Mouse (Mus musculus) testis, postnatal 14 days (tissue): Measurements from ENCODE around the gene Slc39a3.
"Not testable (repeated sequence)": the region's sequence is repeated elsewhere in the genome, so short reads cannot be mapped to it uniquely, and the experiment has no call there.

Experiments used
- DNase-seq: peaks from one replicate; pipeline ENCODE4 v3.0.0; 2021; ENCODE audit warnings: low spot score

Slc39a3 gene

GRCm38 (mm10) chr10:81006005-81006677, 31.1 kb downstream of the Slc39a3 start:
- DNase-seq = no peak

DNA sequence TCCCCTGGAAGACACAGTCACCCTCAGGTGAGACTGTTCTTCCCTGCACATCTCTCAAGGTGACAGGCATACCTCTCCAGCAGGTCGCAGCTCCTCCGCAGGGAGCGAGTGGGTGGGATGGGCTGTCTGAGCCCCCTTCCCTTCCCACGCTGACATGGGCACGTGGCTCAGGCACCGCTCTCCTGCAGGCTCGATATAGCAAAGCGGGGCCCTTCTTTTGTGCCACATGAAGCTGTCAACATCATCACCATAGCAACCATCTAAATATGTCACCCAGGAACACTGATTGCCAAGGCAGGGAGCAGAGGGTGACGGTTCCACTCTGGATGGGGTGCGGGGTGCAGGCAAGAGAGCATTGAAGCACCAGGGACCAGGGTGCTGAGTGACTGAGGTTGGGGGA, 36.1 kb downstream of the Slc39a3 start:
- DNase-seq = no peak

DNA sequence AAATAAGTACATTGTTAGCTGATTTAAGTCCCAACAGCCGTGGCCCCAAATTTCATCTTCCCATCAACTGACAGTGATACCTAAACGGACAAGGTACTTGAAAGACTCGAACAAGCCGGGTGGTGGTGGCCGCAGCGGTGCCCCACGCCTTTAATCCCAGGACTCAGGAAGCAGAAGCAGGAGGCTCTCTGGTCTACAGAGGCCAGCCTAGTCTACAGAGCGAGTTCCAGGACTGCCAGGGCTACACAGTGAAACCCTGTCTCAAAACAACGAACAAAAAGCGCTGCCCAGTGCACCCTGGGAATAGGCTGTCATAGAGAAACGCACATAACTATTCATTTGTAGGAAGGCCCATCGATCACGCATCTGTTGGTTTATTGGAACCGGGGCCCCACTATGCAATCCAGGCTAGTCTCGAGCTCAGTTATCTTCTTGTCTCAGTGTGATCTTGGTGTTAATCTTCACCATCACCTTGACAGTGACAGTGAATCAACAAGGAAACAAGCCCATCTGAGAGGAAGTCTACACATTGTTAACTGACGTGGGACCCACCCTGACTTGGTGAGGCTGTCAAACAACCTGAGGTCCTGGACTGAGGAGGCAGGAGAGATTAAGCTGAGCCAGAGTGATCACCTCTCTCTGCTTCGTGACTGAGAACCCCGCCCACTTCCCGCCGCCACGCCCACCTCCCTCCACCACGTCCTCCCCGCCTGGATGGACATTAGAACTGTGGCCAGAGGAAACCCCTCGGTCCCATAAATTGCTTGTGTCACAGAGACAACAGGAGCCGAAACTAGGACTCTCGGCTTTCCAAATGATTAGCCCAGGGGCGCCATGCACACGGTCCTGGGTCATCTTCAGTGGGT, 36.8 kb downstream of the Slc39a3 start:
- no peak for DNase-seq

- DNase-seq = peak; percentile 70
Measured at GRCm38 (mm10) chr10:80999362-81000196, 37.6 kb downstream of the Slc39a3 start.

DNA sequence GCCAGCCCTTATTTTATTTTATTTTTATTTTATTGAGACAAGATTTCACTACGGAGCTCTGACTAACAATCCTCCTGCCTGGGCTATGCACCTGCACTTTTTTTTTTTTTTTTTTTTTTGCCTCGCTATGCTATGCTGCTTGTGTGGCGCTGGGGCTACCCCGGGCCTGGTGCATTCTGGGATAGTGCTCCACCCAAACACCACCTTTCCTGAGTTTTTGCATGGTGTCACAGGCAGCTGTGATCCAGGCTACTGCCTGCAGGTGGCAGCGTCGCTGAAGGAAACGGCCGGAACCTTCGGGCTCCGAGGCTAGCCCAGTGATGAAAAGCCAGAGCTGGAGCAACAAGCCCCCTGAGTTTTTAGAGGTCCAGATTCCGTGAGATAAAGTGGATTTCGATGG, 38.4 kb downstream of the Slc39a3 start:
- DNase-seq = no peak

DNA sequence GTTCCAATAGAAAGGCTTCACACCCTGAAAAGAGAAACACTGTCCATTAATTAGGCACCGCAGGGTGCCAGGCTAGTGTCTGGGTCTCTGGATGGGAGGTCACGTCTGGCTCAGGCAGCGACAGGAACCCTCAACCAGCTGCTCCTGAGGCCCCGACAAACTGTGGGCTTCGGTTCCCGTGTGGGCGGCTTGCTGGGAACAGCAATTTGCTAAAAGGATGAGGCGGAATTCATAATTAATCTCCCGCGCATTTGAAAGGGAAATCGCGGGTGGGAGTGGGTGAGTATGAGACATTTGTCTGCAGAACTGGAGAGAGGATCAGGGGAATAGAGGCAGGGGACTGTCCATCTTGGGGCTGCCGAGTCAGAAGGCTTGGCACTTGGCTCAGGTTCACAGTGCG, 39.2 kb downstream of the Slc39a3 start:
- no peak for DNase-seq

DNA sequence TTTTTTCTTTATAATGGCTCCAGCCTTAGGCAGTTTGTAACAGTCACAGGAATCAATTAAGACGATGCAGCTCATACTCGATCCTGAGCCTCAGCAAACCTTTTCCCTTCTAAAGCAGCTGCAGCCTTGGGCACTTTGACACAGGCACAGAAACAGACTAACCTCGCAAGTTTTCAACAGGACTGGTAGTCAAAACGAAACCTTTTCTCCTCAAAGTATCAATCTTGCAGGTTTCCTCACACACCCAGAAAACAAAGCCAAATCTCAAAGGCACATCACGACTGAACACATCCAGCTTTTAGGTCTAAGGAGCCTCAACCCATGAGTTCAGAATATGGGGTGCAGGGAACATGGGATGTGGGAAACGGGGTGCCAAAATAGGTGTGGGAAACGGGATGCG, 39.9 kb downstream of the Slc39a3 start:
- DNase-seq = no peak

GRCm38 (mm10) chr10:80996501-80996900, 40.7 kb downstream of the Slc39a3 start:
- no peak for DNase-seq

DNA sequence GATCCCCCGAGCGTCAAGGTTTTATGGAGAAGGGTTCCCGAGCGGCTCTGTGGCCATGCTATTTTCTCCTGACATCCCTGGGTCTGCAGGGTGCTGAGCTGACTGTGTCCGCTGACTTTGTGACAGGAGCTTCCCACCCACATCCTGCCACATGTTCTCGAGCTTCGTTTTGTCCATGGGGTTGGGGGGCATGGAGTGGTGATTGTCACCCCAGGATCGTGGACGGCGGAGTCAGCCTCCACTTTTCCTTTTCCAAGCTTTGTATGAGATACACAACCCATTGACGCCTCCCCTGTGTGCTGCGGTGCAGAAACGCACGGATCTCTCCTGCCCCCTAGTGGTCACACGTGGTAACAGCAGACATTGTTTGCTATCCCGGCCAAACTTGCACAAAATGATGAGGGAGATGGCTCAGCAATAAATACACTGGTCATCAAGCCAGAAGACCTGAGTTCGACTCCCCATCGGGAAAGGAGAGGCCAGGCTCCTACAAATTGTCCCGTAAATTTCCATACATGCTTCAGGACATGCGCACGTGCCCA, 42.1 kb downstream of the Slc39a3 start:
- DNase-seq = peak; percentile 75

DNA sequence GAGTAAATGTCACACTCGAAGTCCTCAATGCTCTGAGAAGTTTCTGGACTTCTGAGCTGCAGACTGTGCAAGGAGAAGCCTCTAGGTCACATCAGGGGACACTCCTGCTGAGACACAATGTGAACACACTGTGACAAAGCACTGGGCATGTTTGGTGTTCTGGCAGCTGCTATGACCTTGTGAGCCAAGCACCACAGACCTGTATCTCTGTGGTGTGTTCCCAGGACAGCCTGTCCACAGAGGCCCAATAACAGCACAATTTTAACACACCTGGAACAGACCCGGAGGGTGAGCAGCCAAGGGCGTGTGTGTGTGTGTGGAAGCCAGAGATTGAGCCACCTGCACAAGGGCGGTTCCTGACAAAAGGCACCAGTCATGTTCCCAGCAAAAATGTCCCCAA, 42.6 kb downstream of the Slc39a3 start:
- peak; percentile 57 for DNase-seq

- no peak for DNase-seq
Measured at GRCm38 (mm10) chr10:80993276-80993675, 44.0 kb downstream of the Slc39a3 start.

- DNase-seq = no peak
Measured at GRCm38 (mm10) chr10:80991945-80992344, 45.3 kb downstream of the Slc39a3 start.

DNA sequence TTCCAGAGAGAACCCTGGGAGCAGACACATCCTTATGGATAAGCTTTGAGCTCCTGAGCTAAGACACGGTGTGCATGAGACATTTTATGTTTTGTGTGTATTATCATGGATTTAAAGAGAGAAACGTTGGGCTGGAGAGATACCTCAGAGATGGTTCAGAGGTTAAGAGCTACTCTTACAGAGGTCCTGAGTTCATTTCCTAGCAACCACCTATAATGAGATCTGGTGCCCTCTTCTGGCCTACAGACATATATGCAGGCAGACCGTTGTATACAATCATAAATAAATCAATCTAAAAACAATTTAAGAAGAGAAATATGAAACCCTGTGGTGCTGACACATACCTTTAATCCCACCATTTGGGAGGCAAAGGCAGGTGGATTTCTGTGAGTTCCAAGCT, 46.2 kb downstream of the Slc39a3 start:
- DNase-seq = no peak

- no peak for DNase-seq
Measured at GRCm38 (mm10) chr10:80990406-80990805, 46.8 kb downstream of the Slc39a3 start.

DNA sequence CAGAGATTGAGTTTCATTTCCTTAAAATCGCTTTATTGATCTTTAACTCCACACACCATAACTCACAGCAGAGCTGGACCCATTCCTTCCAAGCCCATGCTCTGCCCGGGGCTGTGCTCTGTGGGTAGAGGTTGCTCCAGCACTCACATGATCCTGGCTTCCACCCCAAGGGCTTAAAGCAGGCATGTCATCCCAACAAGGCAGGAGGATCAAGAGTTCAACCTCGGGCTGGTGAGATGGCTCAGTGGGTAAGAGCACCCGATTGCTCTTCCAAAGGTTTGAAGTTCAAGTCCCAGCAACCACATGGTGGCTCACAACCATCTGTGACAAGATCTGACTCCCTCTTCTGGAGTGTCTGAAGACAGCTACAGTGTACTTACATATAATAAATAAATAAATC, 47.4 kb downstream of the Slc39a3 start:
- DNase-seq = not testable (repeated sequence)

DNA sequence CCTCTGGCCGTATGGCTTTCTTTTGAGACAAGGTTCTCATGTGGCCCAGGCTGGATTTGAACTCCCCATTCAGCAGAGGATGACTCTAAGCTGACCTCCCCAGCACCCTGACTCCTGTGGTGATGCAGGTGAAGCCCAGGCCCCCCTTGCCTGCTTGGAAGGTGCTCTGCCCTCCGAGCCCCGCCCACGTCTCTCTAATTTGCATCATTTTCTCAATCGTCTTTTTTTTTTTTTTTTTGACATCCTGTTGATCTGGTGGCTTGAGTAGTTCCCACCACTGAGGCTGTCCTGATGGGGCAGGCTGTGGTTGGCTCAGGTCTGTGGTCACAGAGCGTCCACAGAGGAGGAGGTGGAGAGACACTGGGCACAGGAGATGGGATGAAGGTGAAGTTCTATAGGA, 47.8 kb downstream of the Slc39a3 start:
- no peak for DNase-seq

- DNase-seq = peak; percentile 69
Measured at GRCm38 (mm10) chr10:80987709-80988441, 49.4 kb downstream of the Slc39a3 start.

DNA sequence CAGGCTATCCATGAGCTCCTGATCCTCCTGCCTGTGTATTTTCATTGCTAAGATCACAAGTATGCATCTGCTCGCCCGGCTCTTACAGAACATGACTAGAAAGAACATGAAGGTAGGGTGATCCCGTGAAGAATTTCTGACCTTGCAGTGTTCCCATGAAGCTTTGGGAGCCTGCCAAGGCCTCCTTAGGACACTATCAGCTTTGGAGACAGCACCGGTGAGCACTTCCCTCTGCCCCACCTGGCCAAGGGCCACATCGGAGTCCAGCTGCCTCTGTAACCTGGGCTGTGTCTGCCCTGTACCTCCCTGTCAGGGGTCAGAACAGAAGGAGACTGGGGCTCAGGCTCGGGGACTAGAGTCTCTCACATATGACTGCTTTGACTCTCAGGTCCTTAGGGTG, 50.5 kb downstream of the Slc39a3 start:
- DNase-seq = no peak

DNA sequence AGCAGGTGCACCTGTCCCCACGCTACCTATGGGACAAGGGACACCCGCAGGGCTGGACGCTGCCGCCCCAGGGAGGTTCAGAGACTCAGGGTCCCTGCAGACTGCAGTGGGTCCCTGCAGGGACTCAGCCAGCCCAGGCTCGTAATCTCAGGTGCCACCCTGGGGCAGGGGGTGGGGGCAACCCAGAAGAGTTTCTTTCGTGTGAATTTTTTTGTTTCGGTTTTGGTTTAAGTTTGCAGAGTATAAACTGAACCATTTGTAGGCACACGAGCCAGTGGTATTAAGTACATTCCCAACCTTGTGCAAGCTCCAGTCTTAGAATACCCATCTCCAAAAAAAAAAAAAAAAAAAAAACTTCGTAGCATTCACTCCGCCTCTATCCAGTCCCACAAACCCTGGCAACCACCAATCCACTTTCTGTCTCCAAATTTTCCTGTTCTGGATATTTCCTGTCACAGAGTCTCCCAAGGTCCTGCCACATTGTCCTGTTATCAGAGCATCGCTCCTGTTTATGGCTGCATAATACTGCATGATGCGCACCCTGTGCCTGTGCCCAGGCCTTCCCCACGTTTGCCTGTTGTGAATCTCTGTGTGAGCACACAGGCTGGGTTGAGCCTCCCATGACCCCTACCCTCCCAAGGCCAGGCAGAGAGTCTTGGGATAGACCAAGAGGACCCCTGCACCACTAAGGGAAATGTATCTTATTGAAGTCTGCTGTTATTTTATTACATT, 51.1 kb downstream of the Slc39a3 start:
- DNase-seq = no peak

DNA sequence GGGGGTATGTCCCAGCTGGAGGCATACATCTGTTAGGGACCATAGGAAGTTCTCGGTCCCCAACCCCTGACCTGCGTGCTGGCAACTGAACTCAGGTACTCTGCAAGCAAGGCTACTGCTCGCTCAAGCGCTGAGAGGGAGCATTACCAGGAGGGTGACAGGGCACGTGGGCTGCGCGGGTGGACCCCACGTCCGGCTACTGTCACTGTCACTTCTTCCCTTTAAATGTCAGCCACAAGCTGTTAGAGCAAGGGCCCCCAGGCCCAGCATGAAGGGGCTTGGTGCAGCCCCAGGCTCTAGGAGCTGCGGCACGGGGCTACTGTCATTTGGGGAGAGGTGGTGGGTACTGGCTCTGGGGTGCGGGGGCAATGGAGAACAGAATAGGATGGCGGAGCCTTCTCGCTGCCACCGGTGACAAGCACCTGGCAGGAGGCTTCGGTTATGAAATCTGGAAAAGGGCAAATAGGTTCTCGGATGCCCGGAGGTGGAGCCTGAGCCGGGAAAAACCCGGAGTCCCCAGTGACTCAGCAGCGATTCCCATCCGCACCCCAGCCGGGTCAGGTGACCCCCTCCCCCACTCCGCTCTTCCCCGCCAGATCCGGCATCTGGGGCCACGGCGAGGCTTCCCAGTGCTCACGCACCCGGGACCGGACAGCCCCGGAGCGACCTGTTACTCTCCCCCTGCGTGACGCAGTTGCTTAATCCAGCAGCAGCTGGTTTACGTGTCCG, 51.8 kb downstream of the Slc39a3 start:
- DNase-seq = no peak
